Mouse (Mus musculus) stomach, postnatal 0 days (tissue): ENCODE measurements around the gene Zbtb1. TPM values are rescaled to one million over a fixed set of nuclear protein-coding genes. Genes with fewer than 3 reads are reported as not detected.

Experiments used
- ATAC-seq: fragments of 200-750 bp; cut with Nextera tagmentation; 2 replicates; pipeline ENCODE4 v1.8.0; 2017; ENCODE audit not compliant: low FRiP score, low TSS enrichment
- DNase-seq: peaks from one replicate; pipeline ENCODE4 v3.0.0-alpha.2; 2016; ENCODE audit warnings: low spot score
- H3K27ac ChIP-seq: fragments of 300-500 bp; sonication (generic); replicated peaks from 2 replicates; pipeline ENCODE4 v1.5.1; 2014; ENCODE audit warnings: mild to moderate bottlenecking, control low read depth
- H3K27me3 ChIP-seq: fragments of 300-500 bp; sonication (generic); 2 replicates; pipeline ENCODE4 v1.6.1; 2014; ENCODE audit warnings: low read length; ENCODE audit not compliant: control insufficient read depth, insufficient read depth
- H3K36me3 ChIP-seq: fragments of 300-500 bp; sonication (generic); 2 replicates; pipeline ENCODE4 v1.6.1; 2014; ENCODE audit warnings: low read length, mixed read lengths; ENCODE audit not compliant: control insufficient read depth, insufficient read depth
- H3K4me1 ChIP-seq: fragments of 300-500 bp; sonication (generic); replicated peaks from 2 replicates; pipeline ENCODE4 v1.6.1; 2014; ENCODE audit warnings: antibody characterized with exemption; ENCODE audit not compliant: control insufficient read depth, insufficient read depth
- H3K4me2 ChIP-seq: fragments of 300-500 bp; sonication (generic); replicated peaks from 2 replicates; pipeline ENCODE4 v1.6.1; 2014; ENCODE audit warnings: low read depth, mild to moderate bottlenecking, control low read depth, moderate library complexity
- H3K4me3 ChIP-seq: fragments of 300-500 bp; sonication (generic); 2 replicates; pipeline ENCODE4 v1.5.1; 2014; ENCODE audit warnings: low read depth, low read length, control low read depth
- H3K9ac ChIP-seq: fragments of 300-500 bp; sonication (generic); 2 replicates; pipeline ENCODE4 v1.6.1; 2014; ENCODE audit warnings: mild to moderate bottlenecking, low read length, control low read depth, mixed read lengths
- H3K9me3 ChIP-seq: fragments of 300-500 bp; sonication (generic); 2 replicates; pipeline ENCODE4 v1.6.1; 2016; ENCODE audit warnings: low read length; ENCODE audit not compliant: control insufficient read depth
- CTCF ChIP-seq: IDR thresholded peaks from 2 replicates; pipeline ENCODE4 v1.5.1; 2016; ENCODE audit warnings: antibody characterized with exemption, low read depth, mild to moderate bottlenecking, moderate library complexity
- EP300 ChIP-seq: optimal IDR thresholded peaks from 2 replicates; pipeline ENCODE3; 2016; ENCODE audit warnings: antibody characterized with exemption
- WGBS: fragments of 180-500 bp; shearing (Covaris S2); extraction: QIAGEN DNeasy Blood & Tissue Kit; methylation state at CpG from one replicate; pipeline ENCODE4 v1.1.7; 2014; 5-methylcytosine and 5-hydroxymethylcytosine counted together
- polyA plus RNA-seq: library from polyadenylated mRNA; unstranded; fragments of >200 nt; fragmentation: Nextera tagmentation; extraction: Ambion mirVana; gene quantifications from 2 replicates; pipeline ENCODE4 v1.2.1, GENCODE M21; 2015

Zbtb1 gene
- polyA plus RNA-seq, 1 experiment from 2014 or later, result 5.0 TPM

DNA sequence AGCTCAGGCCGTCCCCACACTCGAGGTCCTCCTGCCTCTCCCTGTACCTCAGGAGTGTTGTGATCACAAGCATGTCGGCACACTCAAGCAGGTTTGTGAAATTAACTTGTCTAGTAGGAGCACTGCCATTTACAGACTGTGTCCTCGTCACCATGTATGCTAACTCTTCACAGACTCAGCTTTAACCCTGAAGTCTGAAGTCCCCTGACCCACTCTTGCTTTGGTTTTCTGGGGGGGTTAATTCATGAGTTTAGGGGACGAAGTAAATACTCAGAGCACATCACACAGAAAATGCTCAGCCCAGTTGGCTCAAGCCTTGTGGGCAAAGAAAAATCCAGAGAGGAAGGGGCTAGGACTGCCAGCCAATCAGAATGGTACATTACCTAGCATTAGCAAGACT is 34.4 kb upstream of the Zbtb1 start:
- Histone ChIP-seq H3K4me2 (no peak overlapping the region), H3K4me1 (no peaks in the 10 kb centered on the region), H3K9me3 (no peaks in the 10 kb centered on the region), H3K27me3 (no peaks in the 10 kb centered on the region), H3K4me3 (no peak overlapping the region), H3K27ac (no peak overlapping the region), H3K9ac (no peak overlapping the region), H3K36me3 (no peaks in the 10 kb centered on the region)
- no peak for DNase-seq
- WGBS, result 79% methylated on average over 5 of the region's 5 CpGs
- ATAC-seq, result no peak
- no peak for TF ChIP-seq CTCF
- no peak for TF ChIP-seq EP300

DNA sequence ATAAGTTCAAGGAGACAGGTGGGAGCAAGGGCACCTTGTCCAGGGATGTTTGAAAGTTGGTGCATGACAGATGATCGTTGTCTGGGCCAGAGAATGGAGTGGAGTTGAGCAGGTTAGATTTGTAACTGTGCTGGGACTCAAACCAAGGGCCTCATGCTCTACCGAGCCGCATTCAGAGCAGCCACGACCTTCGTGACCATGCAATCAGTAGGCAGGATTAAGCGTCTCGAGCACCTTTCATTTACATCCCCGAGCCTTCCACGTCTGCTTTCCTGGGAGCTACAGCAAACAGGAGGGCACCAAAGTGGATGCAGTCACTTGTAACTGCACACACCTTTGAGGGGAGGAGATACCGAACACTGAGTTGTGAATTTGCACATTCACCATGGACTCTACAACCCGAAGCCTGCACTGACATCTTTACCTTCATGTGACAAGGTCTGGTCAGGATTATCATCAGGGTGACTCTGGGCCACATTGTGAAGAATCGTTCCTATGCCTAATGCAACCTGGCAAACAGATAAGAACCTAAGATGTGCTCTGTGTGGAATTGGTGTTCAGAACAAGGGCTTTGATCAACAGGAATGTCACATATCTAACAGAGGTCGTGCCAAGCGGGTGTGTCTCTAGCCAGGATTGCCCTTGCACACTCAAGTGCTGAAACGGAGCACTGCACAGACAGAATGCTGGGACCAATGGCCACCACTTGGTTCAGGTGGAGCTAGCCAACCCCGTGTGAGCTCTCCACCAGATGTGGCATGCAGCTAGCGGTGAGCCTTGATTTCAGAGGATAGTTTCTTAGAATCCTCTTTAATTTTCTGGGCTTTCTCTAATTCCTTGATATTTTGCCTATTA is 33.7 kb upstream of the Zbtb1 start:
- 62% methylated on average over 17 of the region's 17 CpGs for WGBS
- no peak overlapping the region for H3K4me2 ChIP-seq
- DNase-seq (no peak), ATAC-seq (no peak)
- H3K4me3 ChIP-seq, result no peak overlapping the region
- no peak overlapping the region for H3K27ac ChIP-seq
- H3K9me3 ChIP-seq, result no peaks in the 10 kb centered on the region
- H3K27me3 ChIP-seq, result no peaks in the 10 kb centered on the region
- TF ChIP-seq CTCF, result no peak
- no peak for TF ChIP-seq EP300
- no peaks in the 10 kb centered on the region for H3K4me1 ChIP-seq
- no peak overlapping the region for H3K9ac ChIP-seq
- no peaks in the 10 kb centered on the region for H3K36me3 ChIP-seq

DNA sequence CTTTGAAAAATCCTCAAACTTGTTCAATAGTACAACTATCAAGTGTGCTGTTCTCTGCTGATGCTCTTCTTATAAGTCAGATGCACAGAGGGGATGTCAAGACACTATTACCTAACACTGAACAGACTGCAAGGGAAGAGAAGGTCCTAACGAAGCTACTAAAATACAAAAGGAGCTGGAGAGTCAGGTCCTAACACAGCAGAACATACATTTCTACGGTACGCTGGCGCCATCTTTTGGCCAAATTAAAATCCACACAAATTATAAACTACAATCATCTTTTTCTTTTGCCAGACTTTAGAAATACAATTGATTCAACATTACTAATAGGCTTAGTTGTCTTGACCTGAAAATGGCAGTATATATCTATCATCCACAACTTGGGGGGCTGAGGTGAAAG is 29.0 kb upstream of the Zbtb1 start:
- no peaks in the 10 kb centered on the region for H3K4me1 ChIP-seq
- WGBS, result 3% methylated on average over 4 of the region's 4 CpGs
- ATAC-seq (no peak), DNase-seq (peak; percentile 54)
- no peak overlapping the region for H3K9ac ChIP-seq
- H3K27me3 ChIP-seq, result no peaks in the 10 kb centered on the region
- H3K4me2 ChIP-seq, result no peak overlapping the region
- no peaks in the 10 kb centered on the region for H3K36me3 ChIP-seq
- no peak overlapping the region for H3K4me3 ChIP-seq
- H3K27ac ChIP-seq, result no peak overlapping the region
- TF ChIP-seq EP300, result no peak
- peak; percentile 92 for TF ChIP-seq CTCF
- H3K9me3 ChIP-seq, result no peaks in the 10 kb centered on the region

DNA sequence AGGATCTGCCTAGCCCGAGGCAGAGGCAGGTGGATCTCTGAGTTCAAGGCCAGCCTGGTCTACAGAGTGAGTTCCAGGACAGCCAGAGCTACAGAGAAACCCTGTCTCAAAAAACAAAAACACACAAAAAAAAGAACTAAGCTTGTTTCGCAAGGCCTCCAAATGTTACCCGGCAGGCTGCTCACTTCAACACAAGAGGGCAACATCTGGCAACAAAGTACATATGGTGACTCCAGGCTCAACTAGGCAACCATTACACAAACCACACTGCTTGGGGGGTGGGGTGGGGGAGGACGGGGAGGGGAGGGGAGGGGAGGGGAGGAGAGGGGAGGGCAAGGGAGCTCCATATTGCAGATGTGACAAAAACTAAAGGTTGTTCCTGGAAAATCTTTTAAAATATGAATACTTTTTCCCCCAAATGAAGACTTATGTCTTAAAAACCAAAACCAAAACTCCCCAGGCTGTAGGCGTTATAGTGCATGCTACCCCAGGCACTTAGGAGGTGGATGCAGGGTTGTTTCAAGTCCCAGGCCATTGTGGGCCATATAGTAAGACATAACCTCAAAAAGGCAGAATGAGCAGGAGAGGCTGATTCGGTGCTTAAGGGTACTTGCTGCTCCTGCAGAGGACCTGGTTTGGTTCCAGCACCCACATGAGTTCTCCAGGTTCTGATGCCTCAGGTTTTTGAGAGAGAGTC is 24.2 kb upstream of the Zbtb1 start:
- DNase-seq (no peak), ATAC-seq (no peak)
- Histone ChIP-seq H3K4me2 (no peak overlapping the region), H3K27me3 (no peaks in the 10 kb centered on the region), H3K9me3 (no peaks in the 10 kb centered on the region), H3K36me3 (peaks cover 5% of the 10 kb centered on the region; the same call in 1 of the 2 replicates), H3K27ac (no peak overlapping the region), H3K4me1 (no peaks in the 10 kb centered on the region), H3K9ac (no peak overlapping the region), H3K4me3 (no peak overlapping the region)
- 80% methylated on average over 5 of the region's 6 CpGs for WGBS
- TF ChIP-seq EP300 (no peak), CTCF (peak; percentile 71)

DNA sequence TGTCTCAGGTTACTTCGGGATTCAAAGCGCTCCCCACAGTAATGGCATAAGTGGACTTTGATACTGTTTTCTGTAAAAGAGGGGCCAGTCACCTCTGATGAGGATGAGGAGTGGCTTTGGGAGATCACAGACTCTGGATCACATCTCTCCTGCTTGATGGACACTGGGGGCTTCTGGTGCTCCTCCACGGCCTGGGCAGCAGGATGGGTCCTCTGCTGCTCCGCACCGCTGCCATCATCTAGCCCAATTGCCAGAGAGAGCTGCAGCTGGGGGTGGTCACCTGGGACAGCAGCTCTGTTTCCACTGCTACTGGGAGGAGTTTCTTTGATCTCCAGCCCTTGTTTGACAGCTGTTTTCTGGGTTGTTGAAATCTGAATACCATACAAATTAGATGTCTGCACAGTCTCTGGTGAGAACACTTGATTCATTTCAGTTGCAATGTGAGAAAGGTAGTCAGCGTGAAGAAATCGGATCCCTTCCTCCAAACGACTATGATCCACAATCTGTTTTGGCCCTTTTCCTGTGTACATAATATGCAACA is 20.3 kb upstream of the Zbtb1 start:
- no peak for DNase-seq
- Histone ChIP-seq H3K4me3 (no peak overlapping the region), H3K4me2 (no peak overlapping the region), H3K27ac (no peak overlapping the region), H3K9me3 (no peaks in the 10 kb centered on the region), H3K27me3 (no peaks in the 10 kb centered on the region), H3K36me3 (peaks cover 8% of the 10 kb centered on the region; the same call in 1 of the 2 replicates), H3K9ac (no peak overlapping the region), H3K4me1 (no peaks in the 10 kb centered on the region)
- TF ChIP-seq CTCF (no peak), EP300 (no peak)
- ATAC-seq, result no peak
- 78% methylated on average over 8 of the region's 8 CpGs for WGBS
